Mouse (Mus musculus): ENCODE results near the gene Emid1. TPM values are rescaled to one million over a fixed set of nuclear protein-coding genes. Genes with fewer than 3 reads are reported as not detected.

Gene Emid1
- total and polyA plus RNA-seq, 3 experiments: 0.10 to 0.15 TPM; not detected in 1

- no peak for DNase-seq (ENCODE audit: low read depth, low spot score)
- H3K9ac ChIP-seq (ENCODE audit: control insufficient read depth, low read depth, low read length, poor library complexity, severe bottlenecking): no peak overlapping the region
- H3K27me3 ChIP-seq (ENCODE audit: control insufficient read depth in 1 of 2, insufficient read depth in 2 of 2, low read length in 2 of 2): no peaks in the 10 kb centered on the region
- TF ChIP-seq POLR2AphosphoS2 (IDR thresholded peaks at IDR 0.05; ENCODE audit: low read length) (no peak), UBTF (IDR thresholded peaks at IDR 0.05; ENCODE audit: borderline replicate concordance, insufficient read depth, low read depth, low read length) (no peak), EP300 (IDR thresholded peaks at IDR 0.05; ENCODE audit: low read depth in 1 of 2, low read length in 2 of 2) (no peak), NELFE (IDR thresholded peaks at IDR 0.05; ENCODE audit: low read depth, low read length) (no peak), RCOR1 (IDR thresholded peaks at IDR 0.05; ENCODE audit: low read depth, low read length) (no peak), MYB (IDR thresholded peaks at IDR 0.05; ENCODE audit: low read depth, low read length) (no peak), ZNF384 (IDR thresholded peaks at IDR 0.05; ENCODE audit: low read depth, low read length) (no peak), CTCF (IDR thresholded peaks at IDR 0.05 in 2 of 3, conservative IDR thresholded peaks at IDR 0.05 in 1 of 3; ENCODE audit: control insufficient read depth in 1 of 3, insufficient read depth in 1 of 3, low read depth in 2 of 3, low read length in 3 of 3, poor library complexity in 1 of 3, severe bottlenecking in 1 of 3) (no peak), ZMIZ1 (IDR thresholded peaks at IDR 0.05; ENCODE audit: low read depth, low read length) (no peak), MXI1 (IDR thresholded peaks at IDR 0.05; ENCODE audit: low read depth, low read length) (no peak), GATA1 (IDR thresholded peaks at IDR 0.05; ENCODE audit: low read depth, low read length) (no peak), TBP (IDR thresholded peaks at IDR 0.05; ENCODE audit: low read depth, low read length) (no peak), ZKSCAN1 (IDR thresholded peaks at IDR 0.05; ENCODE audit: low read depth, low read length) (no peak), E2F4 (IDR thresholded peaks at IDR 0.05; ENCODE audit: borderline replicate concordance, low read depth, low read length) (no peak), MAX (IDR thresholded peaks at IDR 0.05; ENCODE audit: low read length) (no peak), HCFC1 (IDR thresholded peaks at IDR 0.05; ENCODE audit: low read depth, low read length) (no peak), CHD1 (IDR thresholded peaks at IDR 0.05; ENCODE audit: low read depth, low read length) (no peak), ELF1 (IDR thresholded peaks at IDR 0.05; ENCODE audit: low read depth, low read length) (no peak)
- H3K4me1 ChIP-seq (ENCODE audit: control insufficient read depth in 1 of 2, insufficient read depth in 2 of 2, low read length in 2 of 2): peaks cover 0 to 3% of the 10 kb centered on the region in 2 experiments; a peak in 1 of 4 replicates
- no peaks in the 10 kb centered on the region for H3K79me2 ChIP-seq (ENCODE audit: control insufficient read depth, insufficient read depth, low read length, poor library complexity)
- H3K36me3 ChIP-seq (ENCODE audit: control insufficient read depth in 1 of 2, insufficient read depth in 2 of 2, low read length in 2 of 2): no peaks in the 10 kb centered on the region
- no peaks in the 10 kb centered on the region for H3K9me3 ChIP-seq (replicated peaks; ENCODE audit: insufficient read depth, low read length)
- H3K4me3 ChIP-seq (ENCODE audit: control insufficient read depth in 1 of 2, insufficient read depth in 1 of 2, low read depth in 2 of 2, low read length in 2 of 2): no peak overlapping the region
- no peak overlapping the region for H3K27ac ChIP-seq (ENCODE audit: control insufficient read depth, low read depth, low read length)
Measured at GRCm38 (mm10) chr11:5139372-5139771, 12.7 kb downstream of the Emid1 start.

DNA sequence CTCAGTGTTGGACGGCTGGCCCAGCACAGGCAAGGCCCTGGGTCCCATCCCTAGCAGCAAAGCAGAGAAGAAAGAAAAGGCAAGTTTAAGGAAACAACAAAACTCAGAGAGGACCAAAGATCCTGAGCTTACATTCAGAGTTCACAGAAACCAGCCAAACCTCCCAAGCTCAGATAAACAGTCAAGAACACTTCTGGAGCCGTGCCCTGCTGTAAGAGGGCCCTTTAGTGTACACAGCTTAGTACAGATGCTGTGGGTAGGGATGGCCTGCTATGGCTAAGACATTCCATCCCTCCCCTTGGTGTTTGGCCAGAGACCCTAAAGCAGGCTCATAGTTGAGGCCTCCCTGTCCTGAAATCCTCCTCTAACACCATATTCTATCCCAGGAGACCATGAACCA is 13.4 kb downstream of the Emid1 start:
- TF ChIP-seq TCF12 (IDR thresholded peaks at IDR 0.05; ENCODE audit: low read depth, low read length) (no peak), POLR2AphosphoS5 (IDR thresholded peaks at IDR 0.05; ENCODE audit: borderline replicate concordance, low read depth, low read length) (no peak), MYB (IDR thresholded peaks at IDR 0.05; ENCODE audit: low read depth, low read length) (no peak), NRF1 (IDR thresholded peaks at IDR 0.05; ENCODE audit: insufficient read depth, low read depth, low read length, poor library complexity, severe bottlenecking) (no peak), EP300 (IDR thresholded peaks at IDR 0.05; ENCODE audit: low read depth in 1 of 2, low read length in 2 of 2) (no peak), RAD21 (IDR thresholded peaks at IDR 0.05; ENCODE audit: low read depth, low read length) (no peak), CTCF (IDR thresholded peaks at IDR 0.05 in 2 of 3, conservative IDR thresholded peaks at IDR 0.05 in 1 of 3; ENCODE audit: control insufficient read depth in 1 of 3, insufficient read depth in 1 of 3, low read depth in 2 of 3, low read length in 3 of 3, poor library complexity in 1 of 3, severe bottlenecking in 1 of 3) (no peak), TBP (IDR thresholded peaks at IDR 0.05; ENCODE audit: low read depth, low read length) (no peak), ZC3H11A (IDR thresholded peaks at IDR 0.05; ENCODE audit: low read depth, low read length) (no peak), USF2 (IDR thresholded peaks at IDR 0.05; ENCODE audit: borderline replicate concordance in 1 of 2, insufficient read depth in 1 of 2, low read depth in 1 of 2, low read length in 2 of 2) (no peak), E2F4 (IDR thresholded peaks at IDR 0.05; ENCODE audit: borderline replicate concordance, low read depth, low read length) (no peak), MYC (IDR thresholded peaks at IDR 0.05; ENCODE audit: low read depth, low read length) (no peak), NELFE (IDR thresholded peaks at IDR 0.05; ENCODE audit: low read depth, low read length) (no peak), ZMIZ1 (IDR thresholded peaks at IDR 0.05; ENCODE audit: low read depth, low read length) (no peak), HCFC1 (IDR thresholded peaks at IDR 0.05; ENCODE audit: low read depth, low read length) (no peak), ZNF384 (IDR thresholded peaks at IDR 0.05; ENCODE audit: low read depth, low read length) (no peak)
- no peak for DNase-seq (ENCODE audit: low read depth, low spot score)
- no peak overlapping the region for H3K4me3 ChIP-seq (ENCODE audit: control insufficient read depth in 1 of 2, insufficient read depth in 1 of 2, low read depth in 2 of 2, low read length in 2 of 2)
- H3K9ac ChIP-seq (ENCODE audit: control insufficient read depth, low read depth, low read length, poor library complexity, severe bottlenecking): no peak overlapping the region
- no peaks in the 10 kb centered on the region for H3K79me2 ChIP-seq (ENCODE audit: control insufficient read depth, insufficient read depth, low read length, poor library complexity)
- H3K27me3 ChIP-seq (ENCODE audit: control insufficient read depth in 1 of 2, insufficient read depth in 2 of 2, low read length in 2 of 2): no peaks in the 10 kb centered on the region
- H3K9me3 ChIP-seq (replicated peaks; ENCODE audit: insufficient read depth, low read length): no peaks in the 10 kb centered on the region
- H3K36me3 ChIP-seq (ENCODE audit: control insufficient read depth in 1 of 2, insufficient read depth in 2 of 2, low read length in 2 of 2): no peaks in the 10 kb centered on the region
- H3K4me1 ChIP-seq (ENCODE audit: control insufficient read depth in 1 of 2, insufficient read depth in 2 of 2, low read length in 2 of 2): peaks cover 0 to 3% of the 10 kb centered on the region in 2 experiments; a peak in 1 of 4 replicates
- H3K27ac ChIP-seq (ENCODE audit: control insufficient read depth, low read depth, low read length): no peak overlapping the region
